Mouse (Mus musculus): ENCODE measurements around the gene Cbx8. TPM values are rescaled to one million over a fixed set of nuclear protein-coding genes. Genes with fewer than 3 reads are reported as not detected.

The Cbx8 gene
- 5.7 and 6.7 TPM in 2 replicates for polyA plus RNA-seq (2015; fragmentation: Nextera tagmentation; extraction: Ambion mirVana)

DNA sequence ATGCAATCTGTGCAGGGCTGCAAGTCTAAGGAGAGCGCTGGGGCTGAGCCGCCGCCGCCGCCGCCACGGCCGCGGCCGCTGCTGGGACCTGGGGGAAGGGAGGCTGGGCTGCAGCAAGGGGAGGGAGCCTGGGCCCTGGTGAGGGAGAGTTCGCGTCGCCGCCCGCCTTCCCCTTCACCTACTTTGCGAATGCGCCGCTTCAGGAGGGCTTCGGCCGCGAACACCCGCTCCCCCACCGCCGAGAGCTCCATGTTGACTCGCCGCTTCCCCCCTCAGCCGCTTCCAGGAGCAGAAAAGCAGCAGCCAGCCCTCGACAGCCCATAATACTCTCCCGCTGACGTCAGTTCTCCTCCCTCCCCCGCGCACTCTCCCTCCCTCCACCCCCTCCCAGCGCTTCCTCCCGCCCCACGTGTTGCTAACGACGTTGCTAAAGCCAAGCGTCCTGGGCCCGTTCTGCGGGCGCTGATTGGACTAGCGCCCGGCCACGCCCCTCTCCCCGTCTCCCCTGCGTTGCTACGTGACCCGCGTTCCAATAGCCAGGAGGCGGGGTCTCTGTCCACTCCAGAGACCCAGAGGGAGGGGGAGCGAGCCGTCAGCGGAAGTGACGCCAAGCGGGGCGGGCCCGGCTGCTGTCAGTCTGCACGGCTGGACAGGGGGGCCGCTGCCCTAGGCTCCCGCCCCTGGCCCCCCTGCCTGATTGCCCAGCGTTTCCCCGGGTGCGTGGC is at the start of gene Cbx8:
Cbx8 (minus strand) TSS at position 370 of the 725 bp plus-strand sequence.

DNA sequence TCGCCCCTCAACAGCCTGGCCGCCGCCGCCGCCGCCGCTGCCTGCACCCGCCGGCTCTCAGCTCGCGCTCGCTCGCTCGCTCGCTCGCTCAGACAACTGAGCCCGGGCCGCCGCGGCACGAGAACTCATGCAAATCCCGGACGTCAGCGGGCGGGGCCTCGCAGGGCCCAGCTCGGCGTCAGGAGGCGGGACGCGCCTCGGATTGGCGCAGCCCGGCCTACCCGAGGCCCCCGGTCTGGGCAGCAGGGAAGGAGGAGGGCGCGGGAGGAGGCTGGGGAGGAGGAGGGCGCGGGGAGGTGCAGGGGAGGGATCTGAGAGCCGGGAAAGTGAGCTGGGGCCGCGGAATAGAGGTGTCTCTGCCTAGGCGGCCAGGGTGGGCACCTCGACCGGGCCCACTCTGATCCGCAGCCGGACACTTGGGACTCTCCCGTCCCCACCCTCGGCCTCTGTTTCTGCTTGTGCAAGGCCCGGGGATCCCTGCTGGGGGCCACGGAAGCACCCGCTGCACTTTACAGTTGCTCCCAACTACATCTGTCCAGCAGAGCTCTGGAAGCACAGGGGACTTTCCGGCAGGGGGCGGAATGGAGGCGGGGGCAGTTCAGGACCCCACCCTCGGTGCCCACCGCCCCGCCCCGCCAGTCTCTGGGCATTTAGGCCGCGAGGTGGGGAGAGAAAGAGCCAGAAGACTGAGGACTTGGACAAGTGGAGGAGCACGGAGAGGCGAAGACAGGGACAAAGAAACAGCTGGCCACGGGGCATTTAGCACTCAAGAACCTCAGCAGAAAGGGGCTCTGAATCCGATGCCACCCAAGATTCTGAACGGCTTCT is 45.6 kb upstream of the Cbx8 start, which contains the start of gene Cbx4:
Cbx4 (minus strand) TSS at position 78 of the 828 bp plus-strand sequence.

DNA sequence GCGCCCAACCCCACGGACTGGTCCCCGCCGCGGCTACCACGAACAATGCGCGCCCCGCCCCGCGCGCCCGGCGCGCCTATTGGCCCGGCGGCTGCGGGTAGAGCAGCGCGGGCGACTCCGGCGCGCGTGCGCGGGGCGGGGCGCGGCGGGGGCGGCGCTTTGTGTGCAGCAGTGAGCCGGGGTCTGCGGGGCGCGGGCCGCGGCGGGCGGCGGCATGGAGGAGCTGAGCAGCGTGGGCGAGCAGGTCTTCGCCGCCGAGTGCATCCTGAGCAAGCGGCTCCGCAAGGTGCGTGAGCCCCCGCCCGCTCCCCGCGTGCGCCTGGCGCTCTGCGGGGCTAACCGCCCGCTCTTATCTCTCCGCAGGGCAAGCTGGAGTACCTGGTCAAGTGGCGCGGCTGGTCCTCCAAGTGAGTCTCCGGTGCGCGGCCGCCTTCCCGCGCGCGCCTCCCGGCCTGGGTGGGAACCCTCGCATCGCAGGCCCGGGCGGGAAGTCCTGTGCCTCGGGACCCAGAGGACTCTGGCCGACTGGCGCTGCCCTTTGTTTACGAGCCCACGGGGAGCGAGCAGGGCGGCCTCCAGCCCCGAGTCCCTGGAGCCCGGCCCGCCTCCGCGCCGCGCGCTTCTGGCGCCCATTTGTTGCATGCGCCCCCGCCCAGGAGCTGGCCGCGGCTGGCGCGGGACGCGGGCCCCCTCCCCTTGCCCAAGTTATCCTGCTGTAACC is 17.7 kb downstream of the Cbx8 start, which contains the start of gene Cbx2:
Cbx2 (plus strand) TSS at position 68 of the 721 bp plus-strand sequence.

DNA sequence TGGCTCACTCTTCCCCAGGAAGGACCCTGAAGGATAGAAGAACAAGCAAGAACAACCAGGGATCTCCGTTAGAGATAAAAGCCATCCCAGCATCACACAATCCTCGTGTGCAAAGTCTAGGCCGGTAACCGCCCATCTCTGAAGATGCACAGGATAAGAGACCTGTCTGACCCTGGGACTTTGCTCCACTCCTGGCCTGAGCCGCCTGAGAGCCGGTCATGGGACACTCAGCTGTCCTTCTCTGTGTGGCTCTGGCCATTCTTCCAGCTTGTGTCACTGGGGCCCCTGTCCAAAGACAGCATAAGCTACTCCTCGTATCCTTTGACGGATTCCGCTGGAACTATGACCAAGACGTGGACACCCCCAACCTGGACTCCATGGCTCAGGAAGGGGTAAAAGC is 52.8 kb downstream of the Cbx8 start, which contains the start of gene Enpp7:
Enpp7 (plus strand) TSS at position 190 of the 400 bp plus-strand sequence.

Other genes starting within 250 kb of the Cbx8 start
- gene Rbfox3, start 129.4 kb downstream of the Cbx8 start, polyA plus RNA-seq (2015; fragmentation: Nextera tagmentation; extraction: Ambion mirVana), result 44.8 and 48.3 TPM in 2 replicates
- not detected in 2 replicates for gene Enpp7, start 52.8 kb downstream of the Cbx8 start, polyA plus RNA-seq (2015; fragmentation: Nextera tagmentation; extraction: Ambion mirVana)
- 3.8 and 4.2 TPM in 2 replicates for gene Cbx2, start 18.0 kb downstream of the Cbx8 start, polyA plus RNA-seq (2015; fragmentation: Nextera tagmentation; extraction: Ambion mirVana)
- gene Cbx4, start 45.3 kb upstream of the Cbx8 start, polyA plus RNA-seq (2015; fragmentation: Nextera tagmentation; extraction: Ambion mirVana), result 10.1 and 11.0 TPM in 2 replicates
- 4.2 and 5.2 TPM in 2 replicates for gene Tbc1d16, start 187.5 kb upstream of the Cbx8 start, polyA plus RNA-seq (2015; fragmentation: Nextera tagmentation; extraction: Ambion mirVana)
- gene Ccdc40, start 187.6 kb upstream of the Cbx8 start, polyA plus RNA-seq (2015; fragmentation: Nextera tagmentation; extraction: Ambion mirVana), result 0.54 and 0.83 TPM in 2 replicates
- gene Gaa, start 226.9 kb upstream of the Cbx8 start, polyA plus RNA-seq (2015; fragmentation: Nextera tagmentation; extraction: Ambion mirVana), result 42.0 and 43.3 TPM in 2 replicates